8 mouse cellular contexts compared by ENCODE assay signal in the genomic region with DNA sequence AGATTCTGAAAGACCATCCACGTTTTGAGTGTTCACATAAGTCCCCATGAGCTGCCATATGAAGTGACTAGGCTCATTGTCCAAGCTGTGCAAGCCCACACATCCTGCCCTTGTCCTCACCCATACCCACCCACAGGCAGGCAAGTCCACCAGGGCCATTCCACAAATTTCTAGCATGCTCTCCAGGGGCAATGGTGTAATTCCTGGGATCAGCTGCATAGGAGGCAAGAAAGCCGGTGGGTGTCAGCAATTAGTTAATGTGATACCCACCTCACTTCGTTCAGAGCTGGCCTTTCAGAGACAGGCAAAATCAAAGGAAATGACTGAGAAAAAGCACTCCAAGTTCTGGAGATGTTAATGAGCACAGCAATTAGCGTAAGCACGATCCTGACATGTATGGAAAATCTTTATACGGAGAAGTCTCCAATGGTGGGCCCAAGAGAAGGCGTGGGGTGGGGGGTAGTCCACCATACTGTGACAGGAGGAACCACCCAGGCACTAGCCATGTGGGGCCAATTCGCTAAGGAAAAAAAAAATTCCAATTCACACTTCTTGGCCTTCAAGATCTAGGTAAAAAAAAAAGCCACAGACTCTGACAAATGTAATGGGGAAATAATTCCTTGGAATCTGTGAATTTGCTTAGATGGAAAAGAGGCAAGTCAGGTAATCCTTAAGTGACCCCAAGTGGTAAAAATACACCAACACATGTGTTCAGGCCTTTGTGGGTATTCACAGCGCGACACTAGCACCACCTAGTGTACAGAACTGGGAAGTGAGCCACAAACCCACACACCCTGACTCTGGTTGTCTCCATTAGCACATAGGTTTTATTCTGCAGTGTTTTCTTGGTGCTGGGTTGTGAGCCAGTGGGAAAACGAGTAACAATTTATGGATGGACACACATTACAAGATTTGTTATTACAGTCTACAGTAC. TPM values are rescaled to one million over a fixed set of nuclear protein-coding genes. Genes with fewer than 3 reads are reported as not detected.
DNase-seq lines count a peak whose midpoint lies in the region; ATAC-seq lines count a peak whose summit lies in the region.

No protein-coding gene starts in this region.

- peak; percentile 83 for DNase-seq in brain, embryonic 18.5 days (ENCODE audit: low read depth, low spot score)
- DNase-seq in fibroblast of lung, adult 2 months (ENCODE audit: low read depth): peak; percentile 70
- peak; percentile 91 for DNase-seq in kidney, postnatal 14 days
- peak; percentile 50 for DNase-seq in liver, embryonic 13.5 days
- peak; percentile 85 for DNase-seq in telencephalon, adult 2 months (ENCODE audit: low read depth, low spot score)

- no peaks in the 10 kb centered on the region for H3K27me3 ChIP-seq in heart, embryonic 15.5 days
- H3K27me3 ChIP-seq in liver, embryonic 13.5 days: no peaks in the 10 kb centered on the region
- no peaks in the 10 kb centered on the region for H3K27me3 ChIP-seq in neural tube, embryonic 13.5 days

- peaks cover 13% of the 10 kb centered on the region for H3K36me3 ChIP-seq in heart, embryonic 15.5 days
- H3K36me3 ChIP-seq in liver, embryonic 13.5 days: peaks cover 20% of the 10 kb centered on the region
- peaks cover 28% of the 10 kb centered on the region for H3K36me3 ChIP-seq in neural tube, embryonic 13.5 days

- peaks cover 26% of the 10 kb centered on the region for H3K4me1 ChIP-seq in heart, embryonic 15.5 days (replicated peaks)
- peaks cover 7% of the 10 kb centered on the region for H3K4me1 ChIP-seq in liver, embryonic 13.5 days (replicated peaks)
- H3K4me1 ChIP-seq in neural tube, embryonic 13.5 days (replicated peaks): peaks cover 6% of the 10 kb centered on the region

- peak; percentile 96 for ATAC-seq in CD4-positive, CD25-positive, alpha-beta regulatory T cell, adult 4 months
- ATAC-seq in heart, embryonic 15.5 days (replicated peaks; ENCODE audit: insufficient number of reproducible peaks, insufficient read depth, low FRiP score, low read depth): peak; percentile 65; the same call in 1 of the 2 replicates
- ATAC-seq in liver, embryonic 13.5 days (ENCODE audit: low read depth): peak; percentile 57; the same call in 1 of the 2 replicates
- peak; percentile 88 for ATAC-seq in neural tube, embryonic 13.5 days (ENCODE audit: low read depth)

- H3K9me3 ChIP-seq in heart, embryonic 15.5 days (replicated peaks): no peaks in the 10 kb centered on the region
- H3K9me3 ChIP-seq in liver, embryonic 13.5 days (replicated peaks): no peaks in the 10 kb centered on the region
- H3K9me3 ChIP-seq in neural tube, embryonic 13.5 days: no peaks in the 10 kb centered on the region

- no peak overlapping the region for H3K27ac ChIP-seq in heart, embryonic 15.5 days
- no peak overlapping the region for H3K27ac ChIP-seq in liver, embryonic 13.5 days
- no peak overlapping the region for H3K27ac ChIP-seq in neural tube, embryonic 13.5 days (replicated peaks)

- WGBS in heart, embryonic 15.5 days: 39% methylated on average over 11 of the region's 11 CpGs
- 38% methylated on average over 11 of the region's 11 CpGs for WGBS in liver, embryonic 13.5 days (ENCODE audit: insufficient replicate concordance)
- WGBS in neural tube, embryonic 13.5 days: 33% methylated on average over 11 of the region's 11 CpGs

- H3K4me3 ChIP-seq in heart, embryonic 15.5 days: no peak overlapping the region
- H3K4me3 ChIP-seq in liver, embryonic 13.5 days (replicated peaks): no peak overlapping the region
- H3K4me3 ChIP-seq in neural tube, embryonic 13.5 days: no peak overlapping the region

- no peak overlapping the region for H3K4me2 ChIP-seq in heart, embryonic 15.5 days
- H3K4me2 ChIP-seq in liver, embryonic 13.5 days: no peak overlapping the region
- no peak overlapping the region for H3K4me2 ChIP-seq in neural tube, embryonic 13.5 days

- no peak overlapping the region for H3K9ac ChIP-seq in heart, embryonic 15.5 days
- H3K9ac ChIP-seq in liver, embryonic 13.5 days: no peak overlapping the region
- peak overlapping the region; percentile 13; the same call in 1 of the 2 replicates for H3K9ac ChIP-seq in neural tube, embryonic 13.5 days

RNA-seq across cellular contexts. Expression of a gene that starts 34.4 kb away (rescaled TPM):
- polyA plus RNA-seq in CD4-positive, CD25-positive, alpha-beta regulatory T cell, adult 4 months (2017; shearing (Covaris generic)): 10 to 100 TPM; 71.3 to 83.1 TPM
- 73.0 and 79.3 TPM in 2 replicates for polyA plus RNA-seq in heart, embryonic 15.5 days (2015; fragmentation: Nextera tagmentation; extraction: Ambion mirVana)
- polyA plus RNA-seq in liver, embryonic 13.5 days (2015; fragmentation: Nextera tagmentation; extraction: Ambion mirVana): 76.1 and 91.2 TPM in 2 replicates
- polyA plus RNA-seq in neural tube, embryonic 13.5 days (2015; fragmentation: Nextera tagmentation; extraction: Ambion mirVana): 116 and 123 TPM in 2 replicates

RNA-seq across cellular contexts. Expression of a gene that starts 54.3 kb away (rescaled TPM):
- polyA plus RNA-seq in CD4-positive, CD25-positive, alpha-beta regulatory T cell, adult 4 months (2017; shearing (Covaris generic)): 10 to 100 TPM; 10.7 to 21.3 TPM
- 5.7 and 8.0 TPM in 2 replicates for polyA plus RNA-seq in heart, embryonic 15.5 days (2015; fragmentation: Nextera tagmentation; extraction: Ambion mirVana)
- 5.4 and 5.5 TPM in 2 replicates for polyA plus RNA-seq in liver, embryonic 13.5 days (2015; fragmentation: Nextera tagmentation; extraction: Ambion mirVana)
- 14.7 and 15.1 TPM in 2 replicates for polyA plus RNA-seq in neural tube, embryonic 13.5 days (2015; fragmentation: Nextera tagmentation; extraction: Ambion mirVana)
